Mouse (Mus musculus): ENCODE results near the gene Gm8797. TPM values are rescaled to one million over a fixed set of nuclear protein-coding genes. Genes with fewer than 3 reads are reported as not detected.
"Not testable (repeated sequence)": the region's sequence is repeated elsewhere in the genome, so short reads cannot be mapped to it uniquely, and the experiment has no call there.

The Gm8797 gene
- total RNA-seq (2014; rRNA removed) (2.0 and 2.4 TPM in 2 replicates), polyA plus RNA-seq (2015; fragmentation: Nextera tagmentation; extraction: Ambion mirVana) (17.7 and 19.7 TPM in 2 replicates)

DNA sequence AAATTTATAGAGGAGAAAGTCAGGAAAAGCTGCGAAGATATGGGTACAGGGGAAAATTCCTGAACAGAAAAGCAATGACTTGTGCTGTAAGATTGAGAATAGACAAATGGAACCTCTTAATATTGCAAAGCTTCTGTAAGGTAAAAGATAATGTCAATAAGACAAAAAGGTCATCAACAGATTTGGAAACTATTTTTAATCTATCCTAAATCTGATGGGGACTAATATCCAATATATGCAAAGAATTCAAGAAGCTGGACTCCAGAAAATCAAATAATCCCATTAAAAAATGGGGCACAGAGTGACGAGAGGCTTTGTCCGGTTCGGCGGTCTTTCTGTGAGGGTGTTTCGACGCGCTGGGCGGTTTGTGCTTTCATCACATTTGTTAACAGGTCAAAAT, at the start of gene Gm8797:
Gene Gm8797 (plus strand): TSS at position 301 of the 400 bp plus-strand sequence.
- not testable (repeated sequence) for H3K9me3 ChIP-seq (ENCODE audit: low read length); DNase-seq (ENCODE audit: low spot score); H3K4me2 ChIP-seq (ENCODE audit: low read depth, low read length); H3K4me3 ChIP-seq (ENCODE audit: low read length); H3K4me1 ChIP-seq (ENCODE audit: insufficient read depth, low read length); H3K27ac ChIP-seq; ATAC-seq; H3K36me3 ChIP-seq (ENCODE audit: insufficient read depth, low read length); H3K27me3 ChIP-seq (ENCODE audit: insufficient read depth, low read length); H3K9ac ChIP-seq (replicated peaks; ENCODE audit: low read length)
- WGBS, result 92% methylated on average over 9 of the region's 9 CpGs

GRCm38 (mm10) chr3:5714481-5714880, 36.1 kb upstream of the Gm8797 start:
- H3K4me1 ChIP-seq (ENCODE audit: insufficient read depth, low read length), result no peaks in the 10 kb centered on the region
- no peak overlapping the region for H3K4me3 ChIP-seq (ENCODE audit: low read length)
- no peak for TF ChIP-seq CTCF (IDR thresholded peaks at IDR 0.05; ENCODE audit: low read depth)
- H3K27ac ChIP-seq, result no peak overlapping the region
- no peaks in the 10 kb centered on the region for H3K36me3 ChIP-seq (ENCODE audit: insufficient read depth, low read length)
- ATAC-seq, result no peak
- no peak for DNase-seq (ENCODE audit: low spot score)
- no peaks in the 10 kb centered on the region for H3K27me3 ChIP-seq (ENCODE audit: insufficient read depth, low read length)
- H3K9ac ChIP-seq (replicated peaks; ENCODE audit: low read length), result no peak overlapping the region
- no peak overlapping the region for H3K4me2 ChIP-seq (ENCODE audit: low read depth, low read length)
- no peaks in the 10 kb centered on the region for H3K9me3 ChIP-seq (ENCODE audit: low read length)

DNA sequence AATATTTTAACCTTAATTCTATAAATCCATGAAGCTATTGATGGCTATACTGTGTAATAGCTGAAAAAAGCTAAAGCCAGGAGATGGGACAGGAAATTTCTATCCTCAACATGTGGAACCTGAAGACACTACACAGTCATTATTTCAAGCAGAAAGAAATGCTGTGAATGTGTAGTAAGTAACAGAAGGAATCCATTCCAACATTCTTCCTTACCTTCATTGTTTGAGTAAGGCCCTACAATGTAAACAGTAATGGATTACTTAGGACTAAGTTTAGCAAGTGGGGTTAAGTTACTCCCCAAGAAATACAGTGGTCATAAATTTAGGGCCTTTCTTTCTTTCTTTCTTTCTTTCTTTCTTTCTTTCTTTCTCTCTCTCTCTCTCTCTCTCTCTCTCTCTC, 17.7 kb upstream of the Gm8797 start:
- Histone ChIP-seq H3K4me1 (ENCODE audit: insufficient read depth, low read length) (no peaks in the 10 kb centered on the region), H3K27ac (no peak overlapping the region), H3K9ac (replicated peaks; ENCODE audit: low read length) (no peak overlapping the region), H3K9me3 (ENCODE audit: low read length) (no peaks in the 10 kb centered on the region), H3K27me3 (ENCODE audit: insufficient read depth, low read length) (no peaks in the 10 kb centered on the region), H3K4me2 (ENCODE audit: low read depth, low read length) (no peak overlapping the region), H3K36me3 (ENCODE audit: insufficient read depth, low read length) (no peaks in the 10 kb centered on the region), H3K4me3 (ENCODE audit: low read length) (no peak overlapping the region)
- no peak for TF ChIP-seq CTCF (IDR thresholded peaks at IDR 0.05; ENCODE audit: low read depth)
- ATAC-seq (no peak), DNase-seq (ENCODE audit: low spot score) (no peak)

GRCm38 (mm10) chr3:5754763-5755478, 4.3 kb downstream of the Gm8797 start:
- H3K4me1 ChIP-seq (ENCODE audit: insufficient read depth, low read length), result no peaks in the 10 kb centered on the region
- no peaks in the 10 kb centered on the region for H3K27me3 ChIP-seq (ENCODE audit: insufficient read depth, low read length)
- no peaks in the 10 kb centered on the region for H3K9me3 ChIP-seq (ENCODE audit: low read length)
- H3K9ac ChIP-seq (replicated peaks; ENCODE audit: low read length), result no peak overlapping the region
- ATAC-seq, result peak; percentile 98
- no peak for TF ChIP-seq CTCF (IDR thresholded peaks at IDR 0.05; ENCODE audit: low read depth)
- no peak overlapping the region for H3K4me3 ChIP-seq (ENCODE audit: low read length)
- no peak overlapping the region for H3K4me2 ChIP-seq (ENCODE audit: low read depth, low read length)
- no peak overlapping the region for H3K27ac ChIP-seq
- DNase-seq (ENCODE audit: low spot score), result peak; percentile 96
- no peaks in the 10 kb centered on the region for H3K36me3 ChIP-seq (ENCODE audit: insufficient read depth, low read length)
- 12% methylated on average over 3 of the region's 3 CpGs for WGBS

DNA sequence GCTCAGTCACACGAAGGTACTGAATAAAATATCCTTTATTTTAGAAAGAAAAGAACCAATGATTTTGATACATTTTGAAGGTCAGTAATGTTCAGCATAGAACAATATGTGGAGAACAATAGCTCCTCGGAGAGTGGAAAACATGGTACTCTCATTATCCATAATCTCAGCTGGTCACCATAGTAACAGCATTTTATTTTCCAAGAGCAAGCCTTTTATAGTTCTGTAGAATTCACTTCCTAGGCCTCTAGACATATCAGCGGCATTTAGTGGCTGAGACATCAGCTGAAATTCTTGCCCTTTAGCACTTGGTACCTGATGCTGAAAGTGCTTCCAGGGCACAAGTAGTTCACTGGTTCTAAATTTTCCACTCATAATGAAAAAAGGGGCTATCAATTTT, 15.7 kb downstream of the Gm8797 start:
- no peak for TF ChIP-seq CTCF (IDR thresholded peaks at IDR 0.05; ENCODE audit: low read depth)

GRCm38 (mm10) chr3:5776894-5777293, 26.3 kb downstream of the Gm8797 start:
- Histone ChIP-seq H3K36me3 (ENCODE audit: insufficient read depth, low read length) (no peaks in the 10 kb centered on the region), H3K9me3 (ENCODE audit: low read length) (no peaks in the 10 kb centered on the region), H3K4me3 (ENCODE audit: low read length) (no peak overlapping the region), H3K9ac (replicated peaks; ENCODE audit: low read length) (no peak overlapping the region), H3K27me3 (ENCODE audit: insufficient read depth, low read length) (no peaks in the 10 kb centered on the region), H3K4me2 (ENCODE audit: low read depth, low read length) (no peak overlapping the region), H3K4me1 (ENCODE audit: insufficient read depth, low read length) (no peaks in the 10 kb centered on the region), H3K27ac (no peak overlapping the region)
- ATAC-seq, result no peak
- WGBS, result 81% methylated on average over 2 of the region's 2 CpGs
- no peak for TF ChIP-seq CTCF (IDR thresholded peaks at IDR 0.05; ENCODE audit: low read depth)
- no peak for DNase-seq (ENCODE audit: low spot score)

More for the DNA sequence above, 15.7 kb downstream of the Gm8797 start:
- Histone ChIP-seq H3K4me3 (ENCODE audit: low read length) (no peak overlapping the region), H3K9me3 (ENCODE audit: low read length) (no peaks in the 10 kb centered on the region), H3K27me3 (ENCODE audit: insufficient read depth, low read length) (no peaks in the 10 kb centered on the region), H3K4me1 (ENCODE audit: insufficient read depth, low read length) (no peaks in the 10 kb centered on the region), H3K9ac (replicated peaks; ENCODE audit: low read length) (no peak overlapping the region), H3K36me3 (ENCODE audit: insufficient read depth, low read length) (no peaks in the 10 kb centered on the region), H3K4me2 (ENCODE audit: low read depth, low read length) (no peak overlapping the region), H3K27ac (no peak overlapping the region)
- peak; percentile 4 for DNase-seq (ENCODE audit: low spot score)
- WGBS, result 27% methylated on average over 3 of the region's 3 CpGs
- no peak for ATAC-seq
